Mouse (Mus musculus) gastrocnemius, adult 18-20 months (tissue): ENCODE measurements around the gene Pitpnm1. TPM values are rescaled to one million over a fixed set of nuclear protein-coding genes. Genes with fewer than 3 reads are reported as not detected.

Experiments used
- DNase-seq: peaks from one replicate; pipeline ENCODE4 v3.0.0; 2021; ENCODE audit warnings: low spot score
- total RNA-seq, 2 experiments: library from RNA; stranded (reverse); gene quantifications; 2 replicates each; pipeline ENCODE4 v1.2.3; 2021

The Pitpnm1 gene
- total RNA-seq, 2 experiments from 2014 or later: 2.0 to 3.7 TPM

DNA sequence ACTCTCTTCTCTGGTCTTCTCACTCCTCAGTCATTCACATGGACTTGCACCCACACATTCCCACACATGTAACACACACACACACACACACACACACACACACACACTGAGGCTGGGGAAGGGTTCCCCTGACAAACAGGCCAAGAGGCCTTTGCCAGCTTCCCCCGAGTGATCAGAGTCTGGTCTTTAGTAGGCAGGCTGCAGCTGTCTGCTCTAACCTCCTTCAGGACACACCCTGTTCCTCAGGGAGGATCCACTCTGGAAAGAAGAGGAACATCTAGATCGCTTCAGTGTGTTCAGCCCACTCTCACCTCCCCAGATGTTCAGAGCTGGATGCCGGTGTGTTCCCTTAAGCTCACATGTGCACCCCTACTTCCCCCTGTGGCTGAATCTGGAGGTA is 5.5 kb upstream of the Pitpnm1 start:
- no peak for DNase-seq

DNA sequence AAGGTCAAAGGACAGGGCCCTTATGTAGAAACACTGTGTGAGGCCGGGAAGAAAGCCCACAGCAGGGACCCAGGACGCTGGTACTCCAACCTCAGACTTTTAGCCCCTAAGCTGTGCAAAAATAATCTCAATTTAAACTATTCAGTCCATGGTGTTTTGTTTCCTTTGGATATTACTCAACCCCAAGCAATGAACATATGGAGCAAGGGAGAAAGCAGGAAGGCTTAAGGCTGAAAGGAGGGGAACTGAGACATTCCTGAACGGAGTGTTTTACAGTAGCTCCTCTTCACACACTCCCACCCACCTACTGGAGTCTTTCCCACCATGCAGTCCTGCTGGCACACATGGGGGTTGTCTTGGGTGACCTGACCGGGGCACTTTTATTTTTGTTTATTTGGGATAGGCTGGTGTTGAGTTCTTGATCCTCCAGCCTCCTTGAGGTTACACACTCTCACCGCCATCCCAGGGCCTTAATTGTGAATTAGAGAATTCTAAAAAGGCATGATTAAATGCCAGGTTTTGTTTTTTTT is 5.0 kb upstream of the Pitpnm1 start:
- no peak for DNase-seq

DNA sequence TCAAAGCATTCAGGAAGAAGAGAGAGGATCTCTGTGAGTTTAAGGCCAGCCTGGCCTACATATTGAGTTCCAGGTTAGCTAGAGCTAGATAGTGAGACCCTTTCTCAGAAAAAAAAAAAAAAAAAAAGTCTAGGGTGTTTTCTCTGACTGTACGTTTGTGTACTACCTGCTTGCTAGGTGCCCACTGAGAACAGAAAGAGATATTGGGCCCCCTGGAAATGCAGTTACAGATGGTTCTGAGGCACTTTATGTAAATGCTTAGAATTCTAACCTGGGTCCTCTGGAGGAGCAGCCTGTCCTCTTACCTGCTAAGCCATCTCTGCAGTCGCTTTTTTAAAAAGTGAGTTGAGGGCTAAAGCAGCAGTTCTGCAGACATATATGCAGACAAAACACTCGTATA is 4.0 kb upstream of the Pitpnm1 start:
- no peak for DNase-seq

DNA sequence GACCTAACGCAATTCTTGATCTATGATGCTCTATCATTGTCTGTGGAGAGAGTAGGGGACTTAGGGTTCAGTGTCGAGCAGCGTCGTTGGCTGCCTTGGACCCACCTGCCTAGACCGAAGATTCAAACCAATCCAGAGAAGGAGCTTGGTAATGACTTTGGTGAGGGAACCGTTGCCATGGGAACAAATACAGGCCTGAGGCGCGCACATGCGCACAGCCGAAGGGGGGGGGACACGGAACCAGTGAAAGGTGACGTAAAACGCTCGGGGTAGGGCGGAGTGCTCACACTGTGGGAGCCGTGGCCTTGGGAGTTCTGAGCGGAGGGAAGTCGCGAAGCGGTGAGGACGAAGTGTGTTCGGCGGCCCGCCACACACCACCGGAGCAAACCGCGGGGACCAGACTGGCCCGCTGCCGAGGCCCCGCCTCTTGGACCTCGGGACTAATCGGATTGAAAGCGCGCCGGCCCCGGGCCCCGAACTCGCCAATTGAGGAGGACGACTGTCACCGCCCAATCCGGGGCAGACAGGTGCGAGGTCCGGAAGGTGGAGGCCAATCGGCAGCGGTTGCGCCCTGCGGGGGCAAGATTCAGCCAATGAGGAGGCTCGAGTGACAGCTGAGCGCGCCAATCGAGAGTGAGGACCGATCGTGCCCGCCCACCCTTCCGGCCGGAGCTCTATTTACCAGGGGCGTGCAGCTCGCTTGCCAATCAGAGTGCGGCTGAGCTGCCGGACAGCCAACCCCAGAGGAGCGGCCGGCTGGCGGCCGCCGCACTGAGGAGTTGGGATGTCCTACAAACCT is 3.0 kb upstream of the Pitpnm1 start, which contains the start of gene Cdk2ap2:
TSS of gene Cdk2ap2 (plus strand) at position 541 of the 799 bp plus-strand sequence.
- peak; percentile 100 for DNase-seq

DNA sequence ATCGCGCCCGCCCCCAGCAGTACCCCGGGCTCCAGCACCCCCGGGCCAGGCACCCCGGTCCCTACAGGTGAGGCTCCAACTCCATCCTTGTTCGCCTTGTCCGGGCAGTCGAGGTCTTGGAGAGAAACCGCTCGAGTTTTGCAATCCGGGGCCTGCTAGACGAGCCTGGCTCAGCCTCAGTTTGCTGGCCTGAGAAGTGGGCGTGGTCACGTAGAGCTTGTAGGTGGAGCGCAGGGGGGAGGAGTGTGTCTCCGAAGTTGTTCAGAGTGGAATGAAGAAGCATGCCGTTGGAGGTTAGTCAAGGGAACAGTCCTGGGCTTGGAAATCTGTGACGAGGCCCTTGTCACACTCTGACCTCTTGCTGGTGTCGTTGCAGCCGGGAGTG is 2.4 kb upstream of the Pitpnm1 start:
- peak; percentile 86 for DNase-seq

DNA sequence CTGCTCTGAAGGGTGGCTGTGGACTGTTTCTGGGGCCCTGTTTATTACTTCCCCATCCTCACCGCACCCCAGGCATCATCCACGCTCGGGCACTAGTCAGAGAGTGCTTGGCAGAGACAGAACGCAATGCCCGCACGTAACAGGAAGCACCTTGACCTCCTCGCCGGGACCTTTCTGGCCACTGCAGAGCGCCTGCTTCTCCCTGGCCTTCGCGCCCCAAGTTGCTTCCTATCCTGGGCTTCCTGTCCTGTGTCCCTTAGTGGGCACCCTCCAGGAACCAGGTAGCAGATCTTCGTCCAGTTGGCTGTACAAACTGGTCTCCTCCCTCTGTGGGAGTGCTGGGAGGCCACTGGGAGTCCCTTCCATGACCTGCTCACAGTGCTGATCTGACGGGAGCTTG is 1.4 kb upstream of the Pitpnm1 start:
- DNase-seq: no peak

DNA sequence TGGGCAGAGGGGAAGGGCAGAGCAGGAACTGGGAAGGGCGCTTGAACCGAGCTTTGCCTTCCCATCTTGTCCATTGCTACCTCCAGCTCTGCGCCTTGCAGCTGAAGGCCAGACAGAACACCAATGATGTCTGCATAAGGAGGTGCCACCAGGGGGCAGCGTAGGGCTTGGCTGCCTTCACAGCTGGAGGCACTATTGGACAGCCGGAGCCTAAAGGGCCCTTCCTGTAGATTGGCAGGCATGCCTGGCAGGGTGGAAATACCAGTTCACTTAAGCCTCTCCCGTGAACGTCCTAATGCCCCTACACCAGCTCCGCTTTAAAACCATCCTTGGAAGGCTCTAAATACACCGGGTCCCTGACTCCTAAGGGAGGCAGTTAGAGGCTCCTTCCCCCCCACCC is 742 bp upstream of the Pitpnm1 start:
- peak; percentile 92 for DNase-seq

DNA sequence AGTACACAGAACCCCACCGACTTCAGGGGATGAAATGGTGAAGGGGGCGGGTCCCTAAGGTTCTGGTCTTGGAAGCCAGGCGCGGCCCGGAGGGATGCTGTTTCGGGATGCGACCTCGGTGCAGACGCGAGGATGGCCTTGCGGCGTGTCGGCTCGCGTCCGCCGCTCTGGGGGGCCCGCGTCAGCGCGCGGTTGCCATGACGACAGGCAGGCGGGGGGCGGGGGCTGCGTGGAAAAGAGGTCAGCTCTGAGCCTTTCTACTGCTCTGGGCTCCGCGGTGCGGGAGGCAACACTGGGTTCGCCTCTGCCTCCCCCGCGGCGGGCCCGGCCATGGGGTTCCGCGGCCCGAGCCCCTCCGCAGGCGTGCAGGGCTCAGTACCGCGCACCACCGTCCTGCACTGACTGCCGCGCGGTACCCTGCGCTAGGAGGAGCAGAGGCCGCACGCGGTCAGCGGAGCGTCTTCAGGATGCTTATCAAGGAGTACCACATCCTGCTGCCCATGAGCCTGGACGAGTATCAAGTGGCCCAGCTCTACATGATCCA is 992 bp downstream of the Pitpnm1 start:
- DNase-seq: no peak

DNA sequence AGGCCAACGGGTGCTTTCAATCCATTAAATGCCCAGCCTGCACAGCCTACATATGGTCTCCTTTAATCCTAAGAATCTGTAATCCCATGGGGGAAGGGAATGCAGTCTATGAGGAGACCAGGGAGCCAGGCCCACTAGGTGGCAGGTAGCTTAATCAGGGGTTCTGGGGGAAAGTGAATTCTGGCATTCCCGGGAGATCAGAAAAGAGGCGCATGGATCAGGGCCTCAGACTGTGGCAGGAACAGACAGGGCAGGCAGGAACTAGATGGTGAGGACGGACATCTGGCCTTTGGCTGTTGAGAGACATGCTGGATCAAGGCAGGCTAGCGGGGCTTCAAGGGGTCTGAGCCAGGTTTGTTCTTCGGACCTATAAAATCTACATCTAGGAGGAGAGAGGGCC is 1.7 kb downstream of the Pitpnm1 start:
- DNase-seq: no peak

DNA sequence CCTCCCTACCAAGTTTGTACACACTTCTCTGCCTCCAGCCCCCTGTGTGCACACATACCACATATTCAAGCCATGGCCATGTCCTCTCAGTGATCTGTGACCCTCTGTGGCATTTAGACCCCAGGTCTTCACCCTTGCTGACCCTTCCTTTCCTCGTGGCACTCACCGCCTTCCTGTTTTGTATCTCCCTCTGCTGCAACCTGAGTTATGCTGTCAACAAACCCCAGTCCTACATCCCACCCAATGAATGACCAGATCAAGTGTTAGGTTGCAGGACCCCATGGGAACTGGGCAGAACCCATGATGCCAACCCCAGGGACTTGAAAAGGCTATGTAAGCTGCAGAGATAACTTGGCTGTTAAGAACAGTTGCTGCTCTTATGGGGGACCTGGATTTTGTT is 2.3 kb downstream of the Pitpnm1 start:
- no peak for DNase-seq

DNA sequence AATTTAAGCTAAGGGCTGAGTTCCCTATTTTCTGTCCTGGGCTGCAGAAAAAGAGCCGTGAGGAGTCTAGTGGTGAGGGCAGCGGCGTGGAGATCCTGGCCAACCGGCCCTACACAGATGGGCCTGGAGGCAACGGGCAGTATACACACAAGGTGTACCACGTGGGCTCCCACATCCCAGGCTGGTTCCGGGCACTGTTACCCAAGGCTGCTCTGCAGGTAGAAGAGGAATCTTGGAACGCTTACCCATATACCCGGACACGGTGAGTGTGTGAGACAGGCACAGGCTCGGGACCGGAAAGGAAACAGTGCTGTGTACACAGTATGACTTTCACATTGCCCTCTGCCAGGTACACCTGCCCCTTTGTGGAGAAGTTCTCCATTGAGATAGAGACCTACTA is 2.8 kb downstream of the Pitpnm1 start:
- no peak for DNase-seq

DNA sequence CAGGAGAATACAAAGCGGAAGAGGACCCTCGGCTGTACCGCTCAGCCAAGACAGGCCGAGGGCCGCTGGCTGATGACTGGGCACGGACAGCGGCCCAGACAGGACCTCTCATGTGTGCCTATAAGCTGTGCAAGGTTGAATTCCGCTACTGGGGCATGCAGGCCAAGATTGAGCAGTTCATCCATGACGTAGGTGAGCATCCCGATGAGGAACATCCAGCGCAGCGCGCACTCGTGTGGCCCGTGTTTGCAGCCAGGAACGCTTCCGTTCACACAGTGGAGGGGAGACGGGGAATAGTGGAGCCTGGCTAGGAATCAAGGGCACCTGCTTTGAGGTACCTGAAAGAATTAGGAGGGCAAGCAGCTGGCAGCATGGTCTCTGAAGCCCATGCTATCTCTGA is 3.5 kb downstream of the Pitpnm1 start:
- DNase-seq: no peak

DNA sequence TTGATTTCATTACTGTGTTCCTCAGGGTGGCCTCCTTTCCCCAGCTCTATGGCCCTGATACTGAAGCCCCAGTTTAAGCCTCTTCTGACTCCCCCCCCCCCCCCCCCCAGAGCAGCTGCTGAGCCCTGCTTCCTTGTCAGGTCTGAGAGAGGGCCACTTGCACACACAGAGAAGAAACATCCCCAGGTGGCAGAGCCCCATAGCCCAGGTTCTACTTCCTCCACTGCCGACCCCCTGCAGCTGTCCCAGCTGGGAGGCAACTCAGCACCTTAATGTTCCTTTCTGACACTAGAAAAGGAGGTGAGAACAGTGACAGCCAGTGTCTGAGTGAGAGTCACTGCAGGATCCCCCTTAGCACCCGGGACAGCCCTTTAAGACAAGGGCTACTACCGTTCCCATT is 4.0 kb downstream of the Pitpnm1 start:
- DNase-seq: no peak

DNA sequence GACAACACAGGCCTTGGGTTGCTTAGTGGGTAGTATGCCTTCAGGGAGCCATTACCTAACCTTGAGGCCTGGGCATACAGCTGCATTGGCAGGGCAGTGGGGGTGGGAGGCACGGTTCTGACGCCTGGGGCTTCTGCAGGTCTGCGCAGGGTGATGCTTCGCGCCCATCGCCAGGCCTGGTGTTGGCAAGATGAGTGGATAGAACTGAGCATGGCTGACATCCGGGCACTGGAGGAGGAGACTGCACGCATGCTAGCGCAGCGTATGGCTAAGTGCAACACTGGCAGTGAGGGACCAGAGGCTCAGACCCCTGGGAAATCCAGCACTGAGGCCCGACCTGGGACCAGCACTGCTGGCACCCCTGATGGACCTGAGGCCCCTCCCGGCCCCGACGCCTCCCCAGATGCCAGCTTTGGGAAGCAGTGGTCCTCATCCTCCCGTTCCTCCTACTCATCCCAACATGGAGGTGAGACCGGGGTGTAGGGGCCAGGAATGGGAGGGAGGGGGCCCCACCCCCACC is 4.9 kb downstream of the Pitpnm1 start:
- no peak for DNase-seq

DNA sequence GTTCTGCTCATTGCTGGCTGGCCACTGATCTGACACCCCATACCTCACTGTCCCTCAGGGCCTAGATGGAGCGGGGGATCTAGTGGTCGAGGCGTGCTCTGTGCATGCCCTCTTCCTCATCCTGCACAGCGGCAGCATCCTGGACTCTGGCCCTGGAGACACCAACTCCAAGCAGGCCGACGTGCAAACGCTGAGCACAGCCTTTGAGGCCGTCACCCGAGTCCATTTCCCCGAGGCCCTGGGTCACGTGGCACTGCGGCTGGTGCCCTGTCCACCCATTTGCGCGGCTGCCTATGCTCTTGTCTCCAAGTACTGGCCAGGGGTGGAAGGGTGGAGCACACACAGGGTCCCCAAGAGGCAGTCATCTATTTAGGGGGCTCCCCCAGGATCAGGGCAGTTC is 6.9 kb downstream of the Pitpnm1 start:
- DNase-seq: no peak

DNA sequence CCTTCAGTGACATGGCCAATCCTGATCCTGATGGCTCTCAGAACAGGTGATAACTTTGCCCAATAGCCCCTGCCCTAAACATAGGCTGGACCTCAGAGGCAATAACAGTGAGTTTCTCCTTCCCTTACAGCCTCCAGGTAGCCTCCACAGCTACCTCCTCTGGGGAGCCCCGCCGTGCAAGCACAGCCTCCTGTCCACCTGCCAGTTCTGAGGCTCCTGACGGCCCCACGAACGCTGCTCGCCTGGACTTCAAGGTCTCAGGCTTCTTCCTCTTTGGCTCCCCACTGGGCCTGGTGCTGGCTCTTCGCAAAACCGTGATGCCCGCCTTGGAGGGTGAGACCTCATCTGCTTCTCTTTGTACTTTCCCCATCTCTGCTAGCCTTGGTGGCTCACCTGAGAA is 8.7 kb downstream of the Pitpnm1 start:
- DNase-seq: no peak

DNA sequence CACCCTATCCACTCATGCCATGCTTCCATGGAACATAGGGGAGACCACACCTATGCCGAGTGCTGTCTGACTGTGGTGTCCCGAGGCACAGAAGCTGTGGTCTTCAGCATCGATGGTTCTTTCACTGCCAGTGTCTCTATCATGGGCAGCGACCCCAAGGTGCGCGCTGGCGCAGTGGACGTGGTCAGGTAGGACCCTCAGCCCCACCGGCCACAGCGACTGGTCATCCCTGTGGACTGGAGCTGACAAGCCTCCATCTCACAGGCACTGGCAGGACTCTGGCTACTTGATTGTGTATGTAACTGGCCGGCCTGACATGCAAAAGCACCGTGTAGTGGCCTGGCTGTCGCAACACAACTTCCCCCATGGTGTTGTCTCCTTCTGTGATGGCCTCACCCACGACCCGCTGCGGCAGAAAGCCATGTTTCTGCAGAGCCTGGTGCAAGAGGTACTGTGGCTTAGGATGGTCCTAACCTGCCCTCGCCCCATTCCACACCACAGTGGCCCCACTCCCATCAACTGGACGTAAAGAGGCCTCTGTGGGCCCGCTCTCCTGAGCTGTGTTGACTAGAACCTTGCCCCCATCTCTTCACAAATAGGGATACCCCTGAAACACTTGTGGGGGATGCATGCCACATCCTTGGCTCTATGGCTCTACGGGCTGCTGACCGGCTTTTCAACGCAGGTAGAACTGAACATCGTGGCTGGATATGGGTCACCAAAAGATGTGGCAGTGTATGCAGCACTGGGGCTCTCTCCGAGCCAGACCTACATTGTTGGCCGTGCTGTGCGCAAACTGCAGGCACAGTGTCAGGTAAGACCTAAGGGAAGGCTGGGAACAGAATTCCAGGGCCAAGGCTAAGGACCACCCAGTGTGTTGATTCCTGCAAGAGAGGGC is 12.5 kb downstream of the Pitpnm1 start:
- DNase-seq: no peak

DNA sequence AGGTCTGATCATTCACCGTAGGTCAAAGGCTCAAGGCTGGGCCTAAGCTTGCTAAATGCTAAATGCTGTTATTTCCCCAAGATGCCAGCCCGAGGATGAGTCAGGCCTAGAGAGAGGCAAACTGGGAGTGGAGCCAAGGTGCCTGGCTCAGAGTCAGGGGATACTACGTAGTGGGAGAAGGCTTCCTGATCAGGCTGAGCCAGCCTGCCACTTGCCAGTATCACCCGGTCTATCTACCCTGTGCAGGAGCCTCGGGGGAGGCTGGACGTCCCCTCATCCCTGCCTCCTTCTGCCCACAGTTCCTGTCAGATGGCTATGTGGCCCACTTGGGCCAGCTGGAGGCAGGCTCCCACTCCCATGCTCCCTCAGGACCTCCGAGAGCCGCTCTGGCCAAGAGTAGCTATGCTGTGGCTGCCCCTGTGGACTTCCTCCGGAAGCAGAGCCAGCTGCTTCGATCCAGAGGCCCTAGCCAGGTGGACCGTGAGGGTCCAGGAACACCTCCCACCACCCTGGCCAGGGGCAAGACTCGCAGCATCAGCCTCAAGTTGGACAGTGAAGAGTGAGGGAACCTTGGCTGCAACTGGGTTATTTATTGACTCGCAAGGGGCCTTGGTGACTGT is 13.5 kb downstream of the Pitpnm1 start:
- DNase-seq: peak; percentile 81

DNA sequence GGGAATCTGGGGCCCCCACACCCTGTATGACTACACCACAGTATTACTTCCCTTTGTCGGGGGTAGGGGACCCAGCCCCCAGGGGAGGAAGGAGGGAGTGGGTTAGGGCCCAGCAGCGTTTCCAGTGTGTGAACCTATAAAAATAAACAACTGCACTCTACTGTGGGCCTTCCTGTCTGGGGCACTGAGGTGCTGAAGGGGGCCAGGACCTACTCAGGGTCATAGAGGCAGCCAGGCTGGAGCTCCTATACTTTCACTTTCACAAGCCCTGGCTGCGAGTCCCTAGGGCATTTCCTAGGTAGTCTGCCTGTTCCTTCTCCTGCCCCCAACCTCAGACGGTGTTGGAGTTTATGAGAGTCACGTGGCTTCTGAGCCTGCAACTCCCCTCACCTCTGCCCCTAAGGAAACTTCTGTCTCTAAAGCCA is 14.0 kb downstream of the Pitpnm1 start:
- DNase-seq: no peak

DNA sequence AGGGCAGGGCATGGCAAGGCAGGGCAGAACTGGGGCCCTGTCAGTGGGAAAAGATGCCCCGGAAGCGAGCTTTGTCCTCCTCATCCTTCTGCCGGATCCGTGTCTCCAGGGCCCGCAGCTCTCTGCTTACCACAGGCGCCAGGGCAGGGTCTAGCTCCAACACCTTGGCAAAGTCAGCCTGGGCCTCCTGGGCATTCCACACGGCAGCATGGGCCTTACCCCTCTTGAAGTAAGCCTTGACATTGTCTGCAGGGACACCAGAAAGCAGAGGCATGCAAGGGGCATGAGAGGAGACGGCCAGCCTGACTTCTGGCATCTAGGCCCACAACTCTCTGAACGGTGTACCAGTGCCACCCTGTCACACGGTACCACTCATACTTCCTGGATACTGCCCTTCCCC is 14.8 kb downstream of the Pitpnm1 start:
- DNase-seq: no peak

DNA sequence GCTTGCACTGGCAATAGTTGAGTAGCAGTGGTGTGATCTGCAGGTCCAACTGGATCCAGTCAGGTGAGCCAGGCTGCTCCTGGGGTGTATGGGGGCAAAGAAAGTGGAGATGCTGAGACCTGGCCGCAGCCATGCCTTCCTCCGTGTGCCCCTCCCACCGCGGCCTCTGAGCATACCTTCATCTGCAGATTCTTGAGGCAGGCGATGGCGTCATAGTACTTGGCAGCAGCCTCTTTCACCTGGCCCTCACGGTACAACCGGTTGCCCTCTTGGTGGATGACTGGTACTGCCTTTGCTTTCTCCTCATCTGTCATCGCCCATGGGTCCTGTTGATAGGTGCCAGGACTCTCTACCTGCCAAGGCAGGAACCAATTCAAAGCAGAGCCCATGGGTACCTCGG is 15.3 kb downstream of the Pitpnm1 start:
- DNase-seq: no peak
